Mouse (Mus musculus): ENCODE measurements around the gene Acsf3.

The Acsf3 gene

GRCm38 (mm10) chr8:122850641-122851240, 75.5 kb downstream of the Acsf3 start:
- DNase-seq (ENCODE audit: low spot score in 2 of 2), result no peak

DNA sequence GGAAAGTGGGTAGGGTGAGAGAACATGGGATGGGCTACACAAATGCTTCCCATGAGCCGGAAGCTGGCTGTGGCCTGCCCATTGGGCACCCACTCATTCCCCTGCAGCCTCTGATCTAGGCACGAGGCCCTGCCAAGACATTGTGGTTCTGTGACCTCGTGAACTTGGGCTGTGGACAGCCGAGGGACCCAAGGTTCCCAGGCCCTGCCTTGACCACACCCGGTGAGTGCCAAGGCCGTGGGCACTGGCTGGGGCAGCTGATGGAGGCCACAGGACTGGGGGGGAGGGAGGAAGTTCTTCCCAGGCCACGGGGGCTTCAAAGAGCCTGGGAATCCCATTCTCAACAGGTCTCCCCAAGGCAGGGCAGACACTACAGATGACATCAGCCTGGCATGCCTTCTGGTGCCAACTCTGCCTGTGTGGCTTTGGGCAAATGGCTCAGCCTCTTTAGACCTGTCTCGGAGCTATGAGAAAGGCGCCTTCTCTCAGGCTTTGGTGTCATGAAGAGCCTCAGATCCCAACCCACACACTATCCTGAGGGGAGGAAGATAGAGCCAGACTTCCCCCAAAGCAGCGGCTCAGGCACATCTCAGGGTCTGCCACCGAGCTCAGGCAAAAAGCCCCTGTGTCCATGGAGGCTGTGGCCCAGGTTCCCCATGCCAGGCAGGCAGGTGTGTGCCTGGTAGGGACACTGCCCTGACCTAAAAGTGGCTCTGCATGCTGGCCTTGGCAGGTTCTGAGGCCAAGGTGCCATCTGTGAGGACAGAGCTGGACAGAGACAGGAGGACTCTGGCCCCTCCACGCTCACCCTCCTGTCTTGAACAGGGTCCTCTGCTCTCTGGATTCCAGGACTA, 76.6 kb downstream of the Acsf3 start:
- DNase-seq (ENCODE audit: low spot score in 2 of 2), result no peak

GRCm38 (mm10) chr8:122852546-122852905, 77.2 kb downstream of the Acsf3 start:
- DNase-seq (ENCODE audit: low spot score in 2 of 2), result no peak

GRCm38 (mm10) chr8:122853340-122853771, 78.1 kb downstream of the Acsf3 start:
- no peak for DNase-seq (ENCODE audit: low spot score in 2 of 2)

DNA sequence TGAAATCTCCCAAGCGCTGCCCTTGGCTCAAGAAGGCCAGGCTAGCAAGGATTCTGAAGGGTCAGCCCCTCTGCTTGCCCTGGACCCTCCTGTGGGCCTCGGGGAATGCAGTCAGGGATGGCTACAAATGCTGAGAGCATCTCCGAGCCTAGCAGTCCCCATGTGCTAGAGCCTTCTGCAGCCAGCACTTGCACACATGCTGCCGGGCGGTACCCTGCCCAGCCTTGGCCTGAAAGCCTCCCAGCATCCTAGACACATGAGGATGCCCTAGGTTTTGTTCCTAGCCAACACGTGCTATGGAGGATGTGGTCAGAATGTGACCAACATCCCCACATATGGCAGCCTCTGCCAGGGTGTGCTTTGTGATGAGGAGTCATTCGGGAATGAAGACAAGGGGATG, 79.1 kb downstream of the Acsf3 start:
- DNase-seq (ENCODE audit: low spot score in 2 of 2), result no peak

DNA sequence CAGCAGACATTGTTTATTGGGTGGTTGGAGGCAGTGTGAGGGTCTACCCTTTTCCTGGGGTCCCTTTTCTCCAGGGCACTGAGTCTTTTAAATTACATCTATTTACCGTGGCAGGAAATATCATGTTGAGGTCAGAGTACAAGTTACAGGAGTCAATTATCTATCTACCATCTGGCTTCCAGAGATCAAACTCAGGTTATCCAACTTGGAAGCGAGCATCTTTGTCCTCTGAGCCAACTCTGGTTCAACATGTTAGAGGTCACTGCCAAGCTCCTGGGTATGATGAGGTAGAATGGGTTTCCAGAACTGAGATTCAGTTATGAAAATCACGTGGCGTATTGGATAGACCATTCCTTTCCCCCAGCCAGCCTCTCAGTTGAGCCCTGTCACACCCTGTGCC, 79.8 kb downstream of the Acsf3 start:
- DNase-seq (ENCODE audit: low spot score in 2 of 2), result no peak

DNA sequence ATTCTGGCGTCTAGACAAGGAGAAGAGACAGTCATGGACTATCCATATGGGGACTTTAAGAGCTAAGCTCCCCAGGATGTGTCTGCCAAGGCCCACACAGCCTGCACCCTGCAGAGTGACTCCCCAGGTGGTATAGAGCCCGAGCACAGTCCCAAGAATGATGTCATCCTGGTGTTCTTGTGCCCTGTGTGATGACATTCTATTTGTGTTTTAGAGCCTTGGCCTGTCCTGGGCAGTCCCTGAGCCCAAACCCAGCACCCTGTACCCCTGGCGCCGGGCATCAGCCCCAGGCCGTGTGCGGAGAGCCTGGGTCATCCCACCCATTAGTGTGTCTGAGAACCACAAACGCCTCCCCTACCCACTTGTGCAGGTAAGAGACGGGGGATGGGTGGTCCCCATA, 81.0 kb downstream of the Acsf3 start:
- DNase-seq (ENCODE audit: low spot score in 2 of 2), result no peak

DNA sequence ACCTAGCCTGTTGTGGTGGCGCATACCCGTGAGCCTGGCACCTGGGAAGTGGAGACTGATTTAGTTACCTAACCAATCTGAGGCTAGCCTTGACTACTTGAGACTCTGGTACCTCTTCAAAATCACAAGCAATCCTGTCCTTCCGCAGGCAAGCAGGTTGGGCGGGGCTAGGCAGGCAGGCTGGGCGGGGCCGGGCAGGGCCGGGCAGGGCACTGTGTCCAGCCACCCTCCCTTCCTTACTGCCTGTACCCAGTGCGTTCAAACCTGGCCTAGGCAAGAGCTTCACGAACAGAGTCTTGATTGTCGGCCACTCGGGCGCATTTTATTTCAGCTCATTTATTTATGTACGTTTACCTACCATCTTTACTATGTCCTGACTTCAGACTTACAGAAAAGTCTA, 84.6 kb downstream of the Acsf3 start:
- DNase-seq (ENCODE audit: low spot score in 2 of 2), result no peak

DNA sequence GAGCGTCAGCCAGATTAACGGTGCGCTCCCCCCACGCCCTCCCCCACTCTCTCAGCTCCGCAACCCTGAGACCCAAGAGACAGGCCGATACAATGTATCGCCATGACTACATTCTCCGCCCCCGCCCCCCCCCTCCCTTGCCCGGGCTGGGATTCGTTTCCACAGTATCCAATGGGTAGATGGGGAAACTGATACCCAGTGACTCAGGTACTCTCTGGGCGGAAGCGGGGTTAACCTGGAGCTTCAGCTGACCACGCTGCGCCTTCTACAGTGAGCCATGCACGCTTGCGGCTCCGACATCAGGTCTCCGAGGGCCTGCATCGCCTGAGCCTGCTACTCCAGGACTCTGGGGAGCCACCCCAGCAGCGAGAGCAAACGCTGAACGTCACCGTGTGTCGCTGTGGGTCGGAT, 89.4 kb downstream of the Acsf3 start:
- no peak for DNase-seq (ENCODE audit: low spot score in 2 of 2)

DNA sequence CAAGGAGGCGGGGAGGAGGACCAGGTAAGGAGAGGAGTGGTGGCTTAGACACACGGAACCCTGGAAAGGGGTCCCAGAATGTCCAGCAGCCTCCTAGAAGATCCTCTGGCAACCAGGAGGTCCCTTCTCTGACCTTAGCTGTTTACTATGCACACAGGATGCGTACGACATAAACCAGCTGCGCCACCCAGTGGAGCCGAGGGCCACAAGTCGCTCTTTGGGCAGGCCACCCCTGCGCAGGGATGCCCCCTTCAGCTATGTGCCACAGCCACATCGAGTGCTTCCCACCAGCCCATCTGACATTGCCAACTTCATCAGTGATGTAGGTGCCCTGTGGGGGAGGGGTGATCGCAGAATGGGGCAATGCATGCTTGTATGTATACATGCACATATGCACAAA, 90.2 kb downstream of the Acsf3 start:
- DNase-seq (ENCODE audit: low spot score in 2 of 2), result no peak

DNA sequence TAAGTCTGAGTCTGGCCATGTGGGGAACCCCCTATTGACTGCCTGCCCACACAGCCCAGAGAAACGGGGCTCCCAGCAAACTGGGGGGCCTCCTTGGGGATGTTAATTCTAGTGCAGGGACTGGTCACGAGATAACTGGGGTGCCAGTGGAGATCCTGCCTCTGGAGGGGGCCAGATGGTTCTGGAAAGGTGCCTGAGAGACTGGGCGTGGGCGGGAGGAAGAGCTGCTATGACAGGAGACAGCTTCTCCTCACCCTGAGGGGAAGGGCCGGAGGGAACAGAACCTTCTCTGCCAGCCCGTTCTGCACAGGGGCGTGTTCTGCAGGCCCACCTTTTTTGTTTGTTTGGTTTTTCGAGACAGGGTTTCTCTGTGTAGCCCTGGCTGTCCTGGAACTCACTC, 90.9 kb downstream of the Acsf3 start:
- DNase-seq (ENCODE audit: low spot score in 2 of 2), result no peak
